Mouse (Mus musculus): ENCODE data around the gene Kdm2a. TPM values are rescaled to one million over a fixed set of nuclear protein-coding genes. Genes with fewer than 3 reads are reported as not detected.

Gene Kdm2a
- polyA plus RNA-seq, 1 experiment from 2014 or later = 42.7 TPM

DNA sequence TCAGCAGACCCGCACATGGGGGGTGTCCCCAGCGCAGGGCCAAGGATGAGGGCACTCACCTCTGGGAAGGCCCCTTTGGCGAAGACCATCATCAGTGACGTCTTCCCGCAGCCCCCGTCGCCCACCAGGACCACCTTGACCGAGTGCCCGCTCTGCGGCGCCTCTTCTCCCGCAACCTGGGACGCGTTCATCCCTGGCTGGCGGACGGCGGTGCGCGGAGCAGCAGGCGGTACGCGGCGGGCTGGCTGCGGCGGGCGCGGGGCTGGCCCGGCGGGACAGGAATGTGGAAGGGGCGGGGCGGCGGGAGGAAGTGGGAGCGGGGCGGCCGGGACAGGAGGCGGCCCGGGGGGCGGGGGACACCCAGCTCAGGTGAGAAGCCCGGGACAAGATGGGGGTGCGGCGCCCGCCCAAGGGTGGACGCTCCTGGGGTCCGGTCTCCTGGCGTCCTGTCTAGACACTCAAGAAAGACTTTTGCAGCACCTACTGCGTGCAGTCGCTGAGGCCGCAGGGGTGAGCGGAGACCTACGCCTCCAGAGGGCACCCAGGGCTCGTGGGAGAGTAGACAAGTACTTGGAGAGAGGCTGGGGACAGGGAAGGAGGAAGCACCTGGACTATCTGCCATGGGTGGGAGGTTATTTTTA, 41.2 kb upstream of the Kdm2a start, which contains the start of gene Rhod:
Gene Rhod (minus strand): TSS at position 272 of the 641 bp plus-strand sequence.
- under 1% methylated on average over 51 of the region's 51 CpGs for WGBS
- Histone ChIP-seq H3K27me3 (ENCODE audit: control insufficient read depth, insufficient read depth, low read length) (no peaks in the 10 kb centered on the region), H3K4me2 (ENCODE audit: low read length) (peak within 1 kb of the TSS; percentile 91), H3K27ac (replicated peaks in 1 of 2; ENCODE audit: control insufficient read depth in 1 of 2, insufficient read depth in 1 of 2, low read depth in 2 of 2, low read length in 2 of 2) (peak within 1 kb of the TSS in 1 of 2 experiments; percentile 54; a peak in 2 of 4 replicates), H3K36me3 (ENCODE audit: control insufficient read depth, insufficient read depth, low read length) (0 out of 2 replicates have a peak, but pooled peaks cover 7% of the 10 kb centered on the region), H3K4me3 (ENCODE audit: control insufficient read depth in 1 of 2, insufficient read depth in 1 of 2, low read depth in 1 of 2, low read length in 2 of 2) (peak within 1 kb of the TSS; percentile 63 to 68), H3K4me1 (ENCODE audit: control insufficient read depth in 2 of 2, insufficient read depth in 2 of 2, low read length in 2 of 2) (peaks cover 22 to 29% of the 10 kb centered on the region in 2 experiments), H3K9ac (ENCODE audit: low read length) (peak within 1 kb of the TSS; percentile 85), H3K9me3 (ENCODE audit: control insufficient read depth, low read length) (no peaks in the 10 kb centered on the region)
- 0 out of 2 replicates have a peak, but pooled peaks have one; percentile 20 for ATAC-seq (ENCODE audit: insufficient number of reproducible peaks, insufficient read depth, low FRiP score, low read depth)

GRCm38 (mm10) chr19:4438791-4439160, 40.7 kb upstream of the Kdm2a start:
- H3K4me1 ChIP-seq (ENCODE audit: control insufficient read depth in 2 of 2, insufficient read depth in 2 of 2, low read length in 2 of 2) = peaks cover 22 to 29% of the 10 kb centered on the region in 2 experiments
- peak overlapping the region; percentile 91 for H3K4me2 ChIP-seq (ENCODE audit: low read length)
- H3K36me3 ChIP-seq (ENCODE audit: control insufficient read depth, insufficient read depth, low read length) = 0 out of 2 replicates have a peak, but pooled peaks cover 7% of the 10 kb centered on the region
- H3K4me3 ChIP-seq (ENCODE audit: control insufficient read depth in 1 of 2, insufficient read depth in 1 of 2, low read depth in 1 of 2, low read length in 2 of 2) = peak overlapping the region; percentile 63 to 68
- no peaks in the 10 kb centered on the region for H3K27me3 ChIP-seq (ENCODE audit: control insufficient read depth, insufficient read depth, low read length)
- ATAC-seq (ENCODE audit: insufficient number of reproducible peaks, insufficient read depth, low FRiP score, low read depth) = no peak
- peak overlapping the region in 1 of 2 experiments; percentile 54; a peak in 1 of 4 replicates for H3K27ac ChIP-seq (replicated peaks in 1 of 2; ENCODE audit: control insufficient read depth in 1 of 2, insufficient read depth in 1 of 2, low read depth in 2 of 2, low read length in 2 of 2)
- H3K9me3 ChIP-seq (ENCODE audit: control insufficient read depth, low read length) = no peaks in the 10 kb centered on the region
- WGBS = 5% methylated on average over 8 of the region's 8 CpGs
- H3K9ac ChIP-seq (ENCODE audit: low read length) = peak overlapping the region; percentile 85

DNA sequence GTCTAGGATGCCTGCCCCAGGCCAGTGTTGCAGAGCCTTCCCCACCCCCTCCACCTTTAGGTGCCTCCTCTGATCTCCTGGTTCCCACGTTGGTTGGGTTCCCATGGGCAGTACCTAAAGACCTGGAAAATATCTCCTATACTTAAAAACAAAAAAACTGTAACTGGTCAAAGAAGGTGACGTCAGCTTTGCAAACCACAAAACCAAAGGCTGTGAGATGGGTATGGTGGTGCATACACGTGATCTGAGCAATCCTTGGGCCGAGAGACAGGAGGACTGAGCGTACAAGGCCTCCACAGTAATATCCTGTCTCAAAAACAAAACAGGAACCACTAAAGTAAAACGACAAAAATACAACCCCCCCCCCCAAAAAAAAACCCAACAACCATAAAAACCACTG, 39.8 kb upstream of the Kdm2a start:
- H3K27ac ChIP-seq (replicated peaks in 1 of 2; ENCODE audit: control insufficient read depth in 1 of 2, insufficient read depth in 1 of 2, low read depth in 2 of 2, low read length in 2 of 2) = no peak overlapping the region
- H3K9ac ChIP-seq (ENCODE audit: low read length) = no peak overlapping the region
- 72% methylated on average over 6 of the region's 6 CpGs for WGBS
- H3K4me3 ChIP-seq (ENCODE audit: control insufficient read depth in 1 of 2, insufficient read depth in 1 of 2, low read depth in 1 of 2, low read length in 2 of 2) = no peak overlapping the region
- peaks cover 22 to 29% of the 10 kb centered on the region in 2 experiments for H3K4me1 ChIP-seq (ENCODE audit: control insufficient read depth in 2 of 2, insufficient read depth in 2 of 2, low read length in 2 of 2)
- 0 out of 2 replicates have a peak, but pooled peaks cover 7% of the 10 kb centered on the region for H3K36me3 ChIP-seq (ENCODE audit: control insufficient read depth, insufficient read depth, low read length)
- peak overlapping the region; percentile 91; the same call in 1 of the 2 replicates for H3K4me2 ChIP-seq (ENCODE audit: low read length)
- ATAC-seq (ENCODE audit: insufficient number of reproducible peaks, insufficient read depth, low FRiP score, low read depth) = no peak
- H3K9me3 ChIP-seq (ENCODE audit: control insufficient read depth, low read length) = no peaks in the 10 kb centered on the region
- no peaks in the 10 kb centered on the region for H3K27me3 ChIP-seq (ENCODE audit: control insufficient read depth, insufficient read depth, low read length)

GRCm38 (mm10) chr19:4436254-4436653, 38.2 kb upstream of the Kdm2a start:
- Histone ChIP-seq H3K9ac (ENCODE audit: low read length) (no peak overlapping the region), H3K36me3 (ENCODE audit: control insufficient read depth, insufficient read depth, low read length) (peaks cover 18% of the 10 kb centered on the region), H3K4me1 (ENCODE audit: control insufficient read depth in 2 of 2, insufficient read depth in 2 of 2, low read length in 2 of 2) (peaks cover 17 to 20% of the 10 kb centered on the region in 2 experiments), H3K4me2 (ENCODE audit: low read length) (no peak overlapping the region), H3K4me3 (ENCODE audit: control insufficient read depth in 1 of 2, insufficient read depth in 1 of 2, low read depth in 1 of 2, low read length in 2 of 2) (no peak overlapping the region), H3K27ac (replicated peaks in 1 of 2; ENCODE audit: control insufficient read depth in 1 of 2, insufficient read depth in 1 of 2, low read depth in 2 of 2, low read length in 2 of 2) (no peak overlapping the region), H3K27me3 (ENCODE audit: control insufficient read depth, insufficient read depth, low read length) (no peaks in the 10 kb centered on the region), H3K9me3 (ENCODE audit: control insufficient read depth, low read length) (no peaks in the 10 kb centered on the region)
- no peak for ATAC-seq (ENCODE audit: insufficient number of reproducible peaks, insufficient read depth, low FRiP score, low read depth)
- 33% methylated on average over 3 of the region's 3 CpGs for WGBS

DNA sequence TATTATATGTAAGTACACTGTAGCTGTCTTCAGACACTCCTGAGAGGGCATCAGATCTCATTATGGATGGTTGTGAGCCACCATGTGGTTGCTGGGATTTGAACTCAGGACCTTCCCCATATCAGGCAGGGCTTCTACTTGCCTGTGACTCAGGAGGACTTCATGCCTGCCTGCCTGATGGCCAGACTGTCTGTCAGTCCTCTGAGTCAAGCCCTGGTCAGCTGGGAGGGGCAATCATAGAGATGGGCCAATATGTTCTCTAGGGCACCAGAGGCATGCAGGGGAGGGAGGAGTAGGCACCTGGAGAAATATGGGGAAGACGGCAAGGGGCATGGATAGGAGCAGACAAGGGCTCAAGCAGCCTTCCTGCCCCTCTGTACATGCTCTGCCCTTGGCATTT, 36.9 kb upstream of the Kdm2a start:
- WGBS = 80% methylated on average over 1 of the region's 1 CpGs
- Histone ChIP-seq H3K27ac (replicated peaks in 1 of 2; ENCODE audit: control insufficient read depth in 1 of 2, insufficient read depth in 1 of 2, low read depth in 2 of 2, low read length in 2 of 2) (no peak overlapping the region), H3K36me3 (ENCODE audit: control insufficient read depth, insufficient read depth, low read length) (peaks cover 27% of the 10 kb centered on the region), H3K9me3 (ENCODE audit: control insufficient read depth, low read length) (no peaks in the 10 kb centered on the region), H3K4me2 (ENCODE audit: low read length) (no peak overlapping the region), H3K27me3 (ENCODE audit: control insufficient read depth, insufficient read depth, low read length) (no peaks in the 10 kb centered on the region), H3K4me3 (ENCODE audit: control insufficient read depth in 1 of 2, insufficient read depth in 1 of 2, low read depth in 1 of 2, low read length in 2 of 2) (no peak overlapping the region), H3K4me1 (ENCODE audit: control insufficient read depth in 2 of 2, insufficient read depth in 2 of 2, low read length in 2 of 2) (peaks cover 9 to 14% of the 10 kb centered on the region in 2 experiments), H3K9ac (ENCODE audit: low read length) (no peak overlapping the region)
- ATAC-seq (ENCODE audit: insufficient number of reproducible peaks, insufficient read depth, low FRiP score, low read depth) = no peak

GRCm38 (mm10) chr19:4433756-4434155, 35.7 kb upstream of the Kdm2a start:
- H3K4me1 ChIP-seq (ENCODE audit: control insufficient read depth in 2 of 2, insufficient read depth in 2 of 2, low read length in 2 of 2) = peaks cover 7 to 9% of the 10 kb centered on the region in 2 experiments
- 81% methylated on average over 1 of the region's 1 CpGs for WGBS
- no peak overlapping the region for H3K4me3 ChIP-seq (ENCODE audit: control insufficient read depth in 1 of 2, insufficient read depth in 1 of 2, low read depth in 1 of 2, low read length in 2 of 2)
- no peak overlapping the region for H3K9ac ChIP-seq (ENCODE audit: low read length)
- H3K9me3 ChIP-seq (ENCODE audit: control insufficient read depth, low read length) = no peaks in the 10 kb centered on the region
- H3K27me3 ChIP-seq (ENCODE audit: control insufficient read depth, insufficient read depth, low read length) = no peaks in the 10 kb centered on the region
- no peak overlapping the region for H3K4me2 ChIP-seq (ENCODE audit: low read length)
- H3K27ac ChIP-seq (replicated peaks in 1 of 2; ENCODE audit: control insufficient read depth in 1 of 2, insufficient read depth in 1 of 2, low read depth in 2 of 2, low read length in 2 of 2) = no peak overlapping the region
- peaks cover 31% of the 10 kb centered on the region for H3K36me3 ChIP-seq (ENCODE audit: control insufficient read depth, insufficient read depth, low read length)
- no peak for ATAC-seq (ENCODE audit: insufficient number of reproducible peaks, insufficient read depth, low FRiP score, low read depth)

GRCm38 (mm10) chr19:4430091-4430620, 32.1 kb upstream of the Kdm2a start:
- Histone ChIP-seq H3K9me3 (ENCODE audit: control insufficient read depth, low read length) (no peaks in the 10 kb centered on the region), H3K9ac (ENCODE audit: low read length) (no peak overlapping the region), H3K27ac (replicated peaks in 1 of 2; ENCODE audit: control insufficient read depth in 1 of 2, insufficient read depth in 1 of 2, low read depth in 2 of 2, low read length in 2 of 2) (no peak overlapping the region), H3K4me1 (ENCODE audit: control insufficient read depth in 2 of 2, insufficient read depth in 2 of 2, low read length in 2 of 2) (no peaks in the 10 kb centered on the region), H3K4me2 (ENCODE audit: low read length) (no peak overlapping the region), H3K36me3 (ENCODE audit: control insufficient read depth, insufficient read depth, low read length) (peaks cover 50% of the 10 kb centered on the region), H3K27me3 (ENCODE audit: control insufficient read depth, insufficient read depth, low read length) (no peaks in the 10 kb centered on the region), H3K4me3 (ENCODE audit: control insufficient read depth in 1 of 2, insufficient read depth in 1 of 2, low read depth in 1 of 2, low read length in 2 of 2) (no peak overlapping the region)
- no peak for ATAC-seq (ENCODE audit: insufficient number of reproducible peaks, insufficient read depth, low FRiP score, low read depth)
- 88% methylated on average over 4 of the region's 4 CpGs for WGBS

Data from heart, embryonic 14.5 days (tissue).